Comparison of ENCODE assay signal across 8 mouse cellular contexts in the genomic region with DNA sequence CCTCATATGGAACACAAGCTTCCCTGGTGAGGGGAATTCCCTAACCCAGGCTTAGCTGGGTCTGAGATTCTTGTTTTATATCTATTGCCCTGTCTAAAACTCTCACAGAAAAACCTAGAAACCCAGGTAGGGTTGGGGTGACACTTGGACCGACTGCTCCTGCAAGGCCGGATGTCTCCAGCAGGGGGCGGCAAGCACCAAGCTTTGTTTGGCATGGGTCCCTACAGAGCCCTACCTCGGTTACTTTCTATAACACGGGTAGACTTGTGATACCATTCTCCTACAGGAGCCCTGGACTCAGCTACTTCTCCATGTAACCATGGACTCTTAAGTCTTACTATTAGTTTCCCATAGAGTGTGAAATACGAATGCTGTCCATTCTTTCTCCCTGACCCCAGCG. TPM values are rescaled to one million over a fixed set of nuclear protein-coding genes. Genes with fewer than 3 reads are reported as not detected.
DNase-seq lines count a peak whose midpoint lies in the region; ATAC-seq and TF ChIP-seq lines count a peak whose summit lies in the region.

No protein-coding gene starts in this region.

- TF ChIP-seq CTCF in heart, postnatal 0 days (IDR thresholded peaks at IDR 0.05; ENCODE audit: low read depth) = peak; percentile 88
- TF ChIP-seq CTCF in lung, adult 2 months (IDR thresholded peaks at IDR 0.05; ENCODE audit: insufficient read depth, low read length) = peak; percentile 92
- peak; percentile 88 for TF ChIP-seq CTCF in olfactory bulb, adult 2 months (IDR thresholded peaks at IDR 0.05; ENCODE audit: insufficient read depth, low read depth, low read length)

- no peak for TF ChIP-seq EP300 in heart, postnatal 0 days (IDR thresholded peaks at IDR 0.05; ENCODE audit: low read depth)

- no peak for TF ChIP-seq POLR2A in lung, adult 2 months (IDR thresholded peaks at IDR 0.05; ENCODE audit: borderline replicate concordance, extremely low read depth, low read depth, low read length)
- no peak for TF ChIP-seq POLR2A in olfactory bulb, adult 2 months (IDR thresholded peaks at IDR 0.05; ENCODE audit: insufficient read depth, low read depth, low read length)

- WGBS in embryonic facial prominence, embryonic 14.5 days = 19% methylated on average over 7 of the region's 7 CpGs
- 20% methylated on average over 7 of the region's 7 CpGs for WGBS in heart, postnatal 0 days
- 20% methylated on average over 7 of the region's 7 CpGs for WGBS in lung, adult 2 months
- 18% methylated on average over 7 of the region's 7 CpGs for whole genome bisulfite sequencing in olfactory bulb, adult 2 months

- 0 out of 2 replicates have a peak, but pooled peaks cover 3% of the 10 kb centered on the region for H3K27me3 ChIP-seq in embryonic facial prominence, embryonic 14.5 days (replicated peaks; ENCODE audit: control insufficient read depth, insufficient read depth, low read length)
- peaks cover 15% of the 10 kb centered on the region; the same call in 1 of the 2 replicates for H3K27me3 ChIP-seq in heart, postnatal 0 days (ENCODE audit: control insufficient read depth, insufficient read depth, low read length)

- peak; percentile 77 for DNase-seq in CD4-positive, CD25-positive, alpha-beta regulatory T cell, adult 2 months (ENCODE audit: low read depth, low spot score)
- peak; percentile 88 for DNase-seq in adrenal gland, postnatal 25 days
- DNase-seq in embryonic facial prominence, embryonic 14.5 days (ENCODE audit: low spot score) = peak; percentile 78
- peak; percentile 58 for DNase-seq in heart, postnatal 0 days (ENCODE audit: low spot score)
- peak; percentile 78 to 92 for DNase-seq in kidney, postnatal 36 days
- DNase-seq in lung, adult 2 months = peak; percentile 87
- peak; percentile 73 for DNase-seq in thymus, postnatal 0 days (ENCODE audit: low spot score)

- H3K4me1 ChIP-seq in embryonic facial prominence, embryonic 14.5 days (ENCODE audit: control insufficient read depth, insufficient read depth, low read length) = no peaks in the 10 kb centered on the region; the same call in 1 of the 2 replicates
- no peaks in the 10 kb centered on the region for H3K4me1 ChIP-seq in heart, postnatal 0 days (ENCODE audit: control insufficient read depth, insufficient read depth)
- 0 out of 2 replicates have a peak, but pooled peaks cover 3% of the 10 kb centered on the region for H3K4me1 ChIP-seq in lung, adult 2 months (ENCODE audit: control insufficient read depth, insufficient read depth, low read length)
- H3K4me1 ChIP-seq in olfactory bulb, adult 2 months (ENCODE audit: control insufficient read depth, insufficient read depth, low read length) = peaks cover 11% of the 10 kb centered on the region

- H3K9me3 ChIP-seq in embryonic facial prominence, embryonic 14.5 days (ENCODE audit: control insufficient read depth, low read length) = no peaks in the 10 kb centered on the region
- H3K9me3 ChIP-seq in heart, postnatal 0 days (replicated peaks; ENCODE audit: control insufficient read depth, low read length) = no peaks in the 10 kb centered on the region

- no peak overlapping the region for H3K9ac ChIP-seq in embryonic facial prominence, embryonic 14.5 days (ENCODE audit: low read depth, low read length)
- no peak overlapping the region for H3K9ac ChIP-seq in heart, postnatal 0 days (replicated peaks; ENCODE audit: low read depth, low read length)

- no peaks in the 10 kb centered on the region for H3K36me3 ChIP-seq in embryonic facial prominence, embryonic 14.5 days (ENCODE audit: control insufficient read depth, insufficient read depth, low read length)
- no peaks in the 10 kb centered on the region for H3K36me3 ChIP-seq in heart, postnatal 0 days (replicated peaks; ENCODE audit: control insufficient read depth, insufficient read depth, low read length)

- peak; percentile 62 for ATAC-seq in embryonic facial prominence, embryonic 14.5 days (ENCODE audit: low read depth)
- peak; percentile 52; the same call in 1 of the 2 replicates for ATAC-seq in heart, postnatal 0 days (ENCODE audit: insufficient read depth, low read depth)

- H3K27ac ChIP-seq in embryonic facial prominence, embryonic 14.5 days (replicated peaks; ENCODE audit: low read depth, low read length) = no peak overlapping the region
- no peak overlapping the region for H3K27ac ChIP-seq in heart, postnatal 0 days (ENCODE audit: low read depth)
- H3K27ac ChIP-seq in olfactory bulb, adult 2 months (ENCODE audit: insufficient read depth, low read depth, low read length) = no peak overlapping the region

- H3K4me2 ChIP-seq in embryonic facial prominence, embryonic 14.5 days (ENCODE audit: low read depth, low read length) = no peak overlapping the region
- H3K4me2 ChIP-seq in heart, postnatal 0 days (ENCODE audit: low read depth, low read length) = no peak overlapping the region

- no peak overlapping the region for H3K4me3 ChIP-seq in embryonic facial prominence, embryonic 14.5 days (ENCODE audit: low read depth, low read length)
- no peak overlapping the region for H3K4me3 ChIP-seq in heart, postnatal 0 days (ENCODE audit: low read depth, low read length)
- no peak overlapping the region for H3K4me3 ChIP-seq in lung, adult 2 months (replicated peaks; ENCODE audit: extremely low read depth, low read depth, low read length)
- H3K4me3 ChIP-seq in olfactory bulb, adult 2 months (ENCODE audit: insufficient read depth, low read depth, low read length) = no peak overlapping the region

RNA-seq across cellular contexts. Expression of gene Fam241b, which starts 43.2 kb away (rescaled TPM):
- 3.3 and 6.3 TPM in 2 replicates for total RNA-seq in adrenal gland, postnatal 25 days (2021)
- polyA plus RNA-seq in embryonic facial prominence, embryonic 14.5 days (2014; fragmentation: Nextera tagmentation; extraction: Ambion mirVana) = 3.0 and 4.2 TPM in 2 replicates
- total RNA-seq in heart, postnatal 0 days (2014; rRNA removed; ENCODE audit: low replicate concordance) = not detected in 2 replicates
- 2.3 and 2.4 TPM in 2 replicates for polyA plus RNA-seq in heart, postnatal 0 days (2015; fragmentation: Nextera tagmentation; extraction: Ambion mirVana)
- 10.0 and 11.1 TPM in 2 replicates for polyA plus RNA-seq in lung, adult 2 months (2012; rRNA removed)
- polyA plus RNA-seq in olfactory bulb, adult 2 months (2012; ENCODE audit: insufficient read depth, insufficient read length, low replicate concordance, missing spikeins) = not detected in 2 replicates
- 10.5 and 12.6 TPM in 2 replicates for polyA plus RNA-seq in thymus, postnatal 0 days (2015; fragmentation: Nextera tagmentation; extraction: Ambion mirVana)

RNA-seq across cellular contexts. Expression of gene Tspan15, which starts 44.2 kb away (rescaled TPM):
- 22.1 and 31.0 TPM in 2 replicates for total RNA-seq in adrenal gland, postnatal 25 days (2021)
- 9.5 and 10.3 TPM in 2 replicates for polyA plus RNA-seq in embryonic facial prominence, embryonic 14.5 days (2014; fragmentation: Nextera tagmentation; extraction: Ambion mirVana)
- 9.7 and 26.0 TPM in 2 replicates for total RNA-seq in heart, postnatal 0 days (2014; rRNA removed; ENCODE audit: low replicate concordance)
- 6.7 and 7.0 TPM in 2 replicates for polyA plus RNA-seq in heart, postnatal 0 days (2015; fragmentation: Nextera tagmentation; extraction: Ambion mirVana)
- 134 and 177 TPM in 2 replicates for polyA plus RNA-seq in lung, adult 2 months (2012; rRNA removed)
- not detected in 2 replicates for polyA plus RNA-seq in olfactory bulb, adult 2 months (2012; ENCODE audit: insufficient read depth, insufficient read length, low replicate concordance, missing spikeins)
- 3.7 and 4.5 TPM in 2 replicates for polyA plus RNA-seq in thymus, postnatal 0 days (2015; fragmentation: Nextera tagmentation; extraction: Ambion mirVana)

RNA-seq across cellular contexts. Expression of gene Neurog3, which starts 54.0 kb away (rescaled TPM):
- total RNA-seq in adrenal gland, postnatal 25 days (2021) = not detected in 2 replicates
- polyA plus RNA-seq in embryonic facial prominence, embryonic 14.5 days (2014; fragmentation: Nextera tagmentation; extraction: Ambion mirVana) = not detected in 2 replicates
- not detected in 2 replicates for total RNA-seq in heart, postnatal 0 days (2014; rRNA removed; ENCODE audit: low replicate concordance)
- polyA plus RNA-seq in heart, postnatal 0 days (2015; fragmentation: Nextera tagmentation; extraction: Ambion mirVana) = not detected in 2 replicates
- polyA plus RNA-seq in lung, adult 2 months (2012; rRNA removed) = not detected in 2 replicates
- not detected in 2 replicates for polyA plus RNA-seq in olfactory bulb, adult 2 months (2012; ENCODE audit: insufficient read depth, insufficient read length, low replicate concordance, missing spikeins)
- not detected in 2 replicates for polyA plus RNA-seq in thymus, postnatal 0 days (2015; fragmentation: Nextera tagmentation; extraction: Ambion mirVana)

Comparison
In these comparisons a context has a peak if more than half of its experiments do, and no peak if none do; other contexts are left out.
1. RNA of gene Tspan15, which starts 44.2 kb away (polyA plus RNA-seq): 134 to 177 TPM in lung, adult 2 months; 9.5 to 10.3 TPM in embryonic facial prominence, embryonic 14.5 days, 6.7 to 7.0 TPM in heart, postnatal 0 days, 3.7 to 4.5 TPM in thymus, postnatal 0 days and not detected in olfactory bulb, adult 2 months; every median in the first group is over 10 times any median in the second.
2. Peak in every context shown above with its lines, with median percentiles within 50 percentile points of each other: DNase-seq and CTCF ChIP-seq.